In the genomic region with DNA sequence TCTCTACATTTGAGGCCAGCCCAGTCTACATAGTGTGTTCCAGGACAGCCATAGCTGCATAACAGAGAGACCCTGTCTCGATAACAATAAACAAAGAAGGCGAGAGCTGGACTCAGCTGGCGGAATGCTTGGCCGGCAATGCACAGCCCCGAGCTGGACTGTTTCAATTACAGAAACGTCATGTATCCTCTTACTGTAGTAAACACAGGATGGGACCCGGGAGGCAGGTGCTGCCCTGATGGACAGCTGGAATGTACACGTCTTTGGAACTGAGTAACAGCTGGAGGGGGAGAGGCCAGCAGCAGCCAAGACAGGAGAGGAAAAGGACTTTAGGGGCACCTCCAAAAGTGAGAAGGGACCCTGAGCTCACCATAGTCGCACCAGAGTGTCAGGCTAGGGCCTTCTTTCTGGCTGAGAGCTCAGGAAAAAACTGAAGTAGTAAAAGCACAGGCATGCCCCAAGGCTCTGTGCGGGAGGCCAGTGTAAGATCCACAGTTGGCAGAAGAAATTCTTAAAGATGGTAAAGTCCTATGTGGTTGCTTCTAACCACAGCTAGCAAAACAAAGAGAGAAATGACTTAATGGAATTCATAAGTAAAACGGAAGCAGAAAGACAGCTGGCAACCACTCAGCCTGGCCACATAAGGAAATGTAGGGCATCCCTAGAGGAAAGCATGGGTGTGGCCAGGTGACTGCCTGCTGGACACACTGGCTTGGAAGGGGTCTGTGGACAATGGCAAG, we compare ENCODE assay signal across 8 mouse cellular contexts.
DNase-seq lines count a peak whose midpoint lies in the region; ATAC-seq and TF ChIP-seq lines count a peak whose summit lies in the region.

No protein-coding gene starts in this region.

- ATAC-seq in forebrain, embryonic 16.5 days: peak; percentile 43
- ATAC-seq in forebrain, postnatal 0 days: no peak; the same call in 1 of the 2 replicates
- peak; percentile 68 for ATAC-seq in kidney, postnatal 0 days (replicated peaks; ENCODE audit: low FRiP score, low read depth)

- 59% methylated on average over 11 of the region's 11 CpGs for WGBS in forebrain, embryonic 16.5 days
- 55% methylated on average over 11 of the region's 11 CpGs for WGBS in forebrain, postnatal 0 days
- 25% methylated on average over 11 of the region's 11 CpGs for WGBS in kidney, postnatal 0 days

- no peaks in the 10 kb centered on the region for H3K36me3 ChIP-seq in forebrain, embryonic 16.5 days (ENCODE audit: control insufficient read depth, insufficient read depth)
- H3K36me3 ChIP-seq in forebrain, postnatal 0 days (ENCODE audit: insufficient read depth): no peaks in the 10 kb centered on the region
- no peaks in the 10 kb centered on the region for H3K36me3 ChIP-seq in kidney, postnatal 0 days (ENCODE audit: insufficient read depth, low read length)
- no peaks in the 10 kb centered on the region for H3K36me3 ChIP-seq in splenic B cell, adult 2 months (ENCODE audit: control insufficient read depth, insufficient read depth, low read length, poor library complexity, severe bottlenecking)

- H3K4me2 ChIP-seq in forebrain, embryonic 16.5 days (ENCODE audit: low read length): no peak overlapping the region
- no peak overlapping the region for H3K4me2 ChIP-seq in forebrain, postnatal 0 days (ENCODE audit: low read depth)
- peak overlapping the region; percentile 5; the same call in 1 of the 2 replicates for H3K4me2 ChIP-seq in kidney, postnatal 0 days (ENCODE audit: low read length)

- no peak overlapping the region for H3K27ac ChIP-seq in forebrain, embryonic 16.5 days (ENCODE audit: low read length)
- H3K27ac ChIP-seq in forebrain, postnatal 0 days (ENCODE audit: low read depth, low read length): no peak overlapping the region
- peak overlapping the region; percentile 58 for H3K27ac ChIP-seq in kidney, postnatal 0 days

- H3K4me3 ChIP-seq in forebrain, embryonic 16.5 days (replicated peaks; ENCODE audit: low read length): no peak overlapping the region
- H3K4me3 ChIP-seq in forebrain, postnatal 0 days (ENCODE audit: low read depth, low read length): no peak overlapping the region
- H3K4me3 ChIP-seq in kidney, postnatal 0 days (replicated peaks; ENCODE audit: low read depth, low read length): no peak overlapping the region

- no peaks in the 10 kb centered on the region for H3K9me3 ChIP-seq in forebrain, embryonic 16.5 days (ENCODE audit: control insufficient read depth, low read length)
- 0 out of 2 replicates have a peak, but pooled peaks cover 4% of the 10 kb centered on the region for H3K9me3 ChIP-seq in forebrain, postnatal 0 days (ENCODE audit: low read length)
- H3K9me3 ChIP-seq in kidney, postnatal 0 days (replicated peaks; ENCODE audit: low read length): no peaks in the 10 kb centered on the region

- intact Hi-C loops in left cerebral cortex, postnatal 4 days (cut with DNase I): no loop called here

- DNase-seq in forebrain, postnatal 0 days: no peak
- peak; percentile 23 for DNase-seq in retina, postnatal 1 day
- no peak for DNase-seq in retina, embryonic 14.5 days (ENCODE audit: low spot score)
- peak; percentile 82 for DNase-seq in kidney, postnatal 0 days (ENCODE audit: low spot score)
- peak; percentile 76 for DNase-seq in splenic B cell, adult 2 months (ENCODE audit: low read depth, low spot score)
- no peak for DNase-seq in embryo, embryonic 10 days (ENCODE audit: low spot score)
- no peak for DNase-seq in left cerebral cortex, postnatal 4 days

- no peak for TF ChIP-seq CTCF in forebrain, postnatal 0 days (IDR thresholded peaks at IDR 0.05; ENCODE audit: low read depth)
- TF ChIP-seq CTCF in kidney, postnatal 0 days (IDR thresholded peaks at IDR 0.05; ENCODE audit: low read depth): no peak

- H3K9ac ChIP-seq in forebrain, embryonic 16.5 days (replicated peaks; ENCODE audit: low read depth, low read length): no peak overlapping the region
- H3K9ac ChIP-seq in forebrain, postnatal 0 days: no peak overlapping the region
- no peak overlapping the region for H3K9ac ChIP-seq in kidney, postnatal 0 days (ENCODE audit: low read depth, low read length)

- no peaks in the 10 kb centered on the region for H3K27me3 ChIP-seq in forebrain, embryonic 16.5 days (replicated peaks; ENCODE audit: control insufficient read depth, insufficient read depth, low read length)
- no peaks in the 10 kb centered on the region for H3K27me3 ChIP-seq in forebrain, postnatal 0 days (ENCODE audit: insufficient read depth, low read length)
- H3K27me3 ChIP-seq in kidney, postnatal 0 days (ENCODE audit: insufficient read depth, low read length): no peaks in the 10 kb centered on the region
- no peaks in the 10 kb centered on the region for H3K27me3 ChIP-seq in splenic B cell, adult 2 months (ENCODE audit: control insufficient read depth, insufficient read depth, low read length, poor library complexity, severe bottlenecking)

- 0 out of 2 replicates have a peak, but pooled peaks cover 2% of the 10 kb centered on the region for H3K4me1 ChIP-seq in forebrain, embryonic 16.5 days (replicated peaks; ENCODE audit: control insufficient read depth, insufficient read depth, low read length)
- H3K4me1 ChIP-seq in forebrain, postnatal 0 days (ENCODE audit: insufficient read depth): no peaks in the 10 kb centered on the region
- peaks cover 49% of the 10 kb centered on the region for H3K4me1 ChIP-seq in kidney, postnatal 0 days (replicated peaks; ENCODE audit: insufficient read depth, low read length)

Comparison
In these comparisons a context has a peak if more than half of its experiments do, and no peak if none do; other contexts are left out.
1. DNase-seq: peak in retina, postnatal 1 day (single experiment), kidney, postnatal 0 days (single experiment) and splenic B cell, adult 2 months (single experiment); none in forebrain, postnatal 0 days (single experiment), retina, embryonic 14.5 days (single experiment), embryo, embryonic 10 days (single experiment) and left cerebral cortex, postnatal 4 days (single experiment).